Mouse (Mus musculus) midbrain, embryonic 14.5 days (tissue): ENCODE measurements at regions not wholly inside any gene's neighbourhood (a gene's known extent, or its start where the extent isn't known, plus 50 kb on each side); places are given as distances from the start of the nearest gene placed in this dataset.

Experiments
- ATAC-seq: fragments of 200-750 bp; cut with Nextera tagmentation; 2 replicates; pipeline ENCODE4 v1.8.0; 2017; ENCODE audit warnings: moderate number of reproducible peaks, moderate library complexity; ENCODE audit not compliant: low FRiP score, low TSS enrichment
- DNase-seq: peaks from one replicate; pipeline ENCODE4 v3.0.0-alpha.2; 2015
- H3K27ac ChIP-seq: fragments of 300-500 bp; sonication (generic); replicated peaks from 2 replicates; pipeline ENCODE4 v1.5.1; 2014; ENCODE audit warnings: mild to moderate bottlenecking, low read depth, low read length, moderate library complexity
- H3K27me3 ChIP-seq: fragments of 300-500 bp; sonication (generic); 2 replicates; pipeline ENCODE4 v1.6.1; 2014; ENCODE audit warnings: low read length, control low read depth, mixed read lengths; ENCODE audit not compliant: control insufficient read depth, insufficient read depth
- H3K36me3 ChIP-seq: fragments of 300-500 bp; sonication (generic); 2 replicates; pipeline ENCODE4 v1.6.1; 2014; ENCODE audit warnings: low read length, control low read depth; ENCODE audit not compliant: control insufficient read depth, insufficient read depth
- H3K4me1 ChIP-seq: fragments of 300-500 bp; sonication (generic); 2 replicates; pipeline ENCODE4 v1.6.1; 2014; ENCODE audit warnings: mild to moderate bottlenecking, antibody characterized with exemption, low read length, control low read depth; ENCODE audit not compliant: control insufficient read depth, insufficient read depth
- H3K4me2 ChIP-seq: fragments of 300-500 bp; sonication (generic); 2 replicates; pipeline ENCODE4 v1.6.1; 2014; ENCODE audit warnings: mild to moderate bottlenecking, low read length, moderate library complexity
- H3K4me3 ChIP-seq: fragments of 300-500 bp; sonication (generic); replicated peaks from 2 replicates; pipeline ENCODE4 v1.5.1; 2014; ENCODE audit warnings: low read depth, low read length
- H3K9ac ChIP-seq: fragments of 300-500 bp; sonication (generic); replicated peaks from 2 replicates; pipeline ENCODE4 v1.6.1; 2014; ENCODE audit warnings: mild to moderate bottlenecking, low read length, moderate library complexity
- H3K9me3 ChIP-seq: fragments of 300-500 bp; sonication (generic); 2 replicates; pipeline ENCODE4 v1.6.1; 2016; ENCODE audit warnings: low read length, control low read depth, mixed read lengths; ENCODE audit not compliant: control insufficient read depth
- WGBS: fragments of 180-500 bp; shearing (Covaris S2); extraction: QIAGEN DNeasy Blood & Tissue Kit; methylation state at CpG from one replicate; pipeline ENCODE4 v1.1.7; 2014; 5-methylcytosine and 5-hydroxymethylcytosine counted together

- Histone ChIP-seq H3K4me2 (no peak overlapping the region), H3K36me3 (no peaks in the 10 kb centered on the region), H3K4me3 (no peak overlapping the region), H3K4me1 (no peaks in the 10 kb centered on the region), H3K9me3 (no peaks in the 10 kb centered on the region), H3K27ac (no peak overlapping the region), H3K27me3 (no peaks in the 10 kb centered on the region), H3K9ac (no peak overlapping the region)
- DNase-seq (no peak), ATAC-seq (no peak)
- WGBS: 93% methylated on average over 2 of the region's 2 CpGs
Measured at GRCm38 (mm10) chr15:69460581-69461194, 2960.0 kb upstream of the Lrrc6 start.

GRCm38 (mm10) chr15:69457473-69457872 lies 2956.8 kb upstream of the Lrrc6 start:
- peak; percentile 15 for DNase-seq
- no peaks in the 10 kb centered on the region for H3K27me3 ChIP-seq
- no peak overlapping the region for H3K4me3 ChIP-seq
- H3K4me2 ChIP-seq: no peak overlapping the region
- WGBS: 28% methylated on average over 4 of the region's 4 CpGs
- no peaks in the 10 kb centered on the region for H3K4me1 ChIP-seq
- H3K36me3 ChIP-seq: no peaks in the 10 kb centered on the region
- H3K9me3 ChIP-seq: no peaks in the 10 kb centered on the region
- H3K9ac ChIP-seq: no peak overlapping the region
- no peak for ATAC-seq
- H3K27ac ChIP-seq: no peak overlapping the region

- ATAC-seq (no peak), DNase-seq (no peak)
- Histone ChIP-seq H3K9me3 (no peaks in the 10 kb centered on the region), H3K36me3 (no peaks in the 10 kb centered on the region), H3K27ac (no peak overlapping the region), H3K4me1 (no peaks in the 10 kb centered on the region), H3K9ac (no peak overlapping the region), H3K4me3 (no peak overlapping the region), H3K4me2 (no peak overlapping the region), H3K27me3 (no peaks in the 10 kb centered on the region)
- 72% methylated on average over 4 of the region's 4 CpGs for WGBS
Measured at GRCm38 (mm10) chr15:69456191-69456770, 2955.6 kb upstream of the Lrrc6 start.

- Histone ChIP-seq H3K4me1 (no peaks in the 10 kb centered on the region), H3K27ac (no peak overlapping the region)
- no peak for ATAC-seq
Measured at GRCm38 (mm10) chr15:69441008-69441407, 2940.3 kb upstream of the Lrrc6 start.

GRCm38 (mm10) chr15:69413531-69414011 lies 2912.9 kb upstream of the Lrrc6 start:
- WGBS: 97% methylated on average over 1 of the region's 1 CpGs
- Histone ChIP-seq H3K27ac (no peak overlapping the region), H3K36me3 (no peaks in the 10 kb centered on the region), H3K27me3 (no peaks in the 10 kb centered on the region), H3K9me3 (no peaks in the 10 kb centered on the region), H3K4me1 (no peaks in the 10 kb centered on the region), H3K4me3 (no peak overlapping the region), H3K4me2 (no peak overlapping the region), H3K9ac (no peak overlapping the region)
- DNase-seq: no peak
- no peak for ATAC-seq

More at GRCm38 (mm10) chr15:69441008-69441407, 2940.3 kb upstream of the Lrrc6 start:
- Histone ChIP-seq H3K4me2 (no peak overlapping the region), H3K9me3 (no peaks in the 10 kb centered on the region), H3K27me3 (no peaks in the 10 kb centered on the region), H3K9ac (no peak overlapping the region), H3K36me3 (no peaks in the 10 kb centered on the region), H3K4me3 (no peak overlapping the region)
- DNase-seq: no peak
- 85% methylated on average over 3 of the region's 3 CpGs for WGBS

- no peak for DNase-seq
- no peak overlapping the region for H3K4me2 ChIP-seq
- H3K27me3 ChIP-seq: no peaks in the 10 kb centered on the region
- H3K4me3 ChIP-seq: no peak overlapping the region
- H3K4me1 ChIP-seq: no peaks in the 10 kb centered on the region
- no peak overlapping the region for H3K9ac ChIP-seq
- WGBS: 80% methylated on average over 4 of the region's 4 CpGs
- no peak overlapping the region for H3K27ac ChIP-seq
- no peaks in the 10 kb centered on the region for H3K9me3 ChIP-seq
- no peak for ATAC-seq
- no peaks in the 10 kb centered on the region for H3K36me3 ChIP-seq
Measured at GRCm38 (mm10) chr15:69389575-69389974, 2888.9 kb upstream of the Lrrc6 start.

GRCm38 (mm10) chr15:69387466-69387865 lies 2886.8 kb upstream of the Lrrc6 start:
- no peaks in the 10 kb centered on the region for H3K4me1 ChIP-seq
- H3K9ac ChIP-seq: no peak overlapping the region
- H3K36me3 ChIP-seq: no peaks in the 10 kb centered on the region
- ATAC-seq (no peak), DNase-seq (no peak)
- no peaks in the 10 kb centered on the region for H3K27me3 ChIP-seq
- no peaks in the 10 kb centered on the region for H3K9me3 ChIP-seq
- no peak overlapping the region for H3K27ac ChIP-seq
- H3K4me2 ChIP-seq: no peak overlapping the region
- H3K4me3 ChIP-seq: no peak overlapping the region

GRCm38 (mm10) chr15:69365440-69365839 lies 2864.7 kb upstream of the Lrrc6 start:
- Histone ChIP-seq H3K36me3 (no peaks in the 10 kb centered on the region), H3K9me3 (no peaks in the 10 kb centered on the region), H3K27ac (no peak overlapping the region), H3K4me1 (no peaks in the 10 kb centered on the region), H3K4me2 (no peak overlapping the region), H3K4me3 (no peak overlapping the region), H3K9ac (no peak overlapping the region), H3K27me3 (no peaks in the 10 kb centered on the region)
- ATAC-seq (no peak), DNase-seq (no peak)

- DNase-seq (no peak), ATAC-seq (no peak)
- Histone ChIP-seq H3K4me1 (no peaks in the 10 kb centered on the region), H3K27me3 (no peaks in the 10 kb centered on the region), H3K4me3 (no peak overlapping the region), H3K36me3 (no peaks in the 10 kb centered on the region), H3K27ac (no peak overlapping the region), H3K9ac (no peak overlapping the region), H3K4me2 (no peak overlapping the region), H3K9me3 (no peaks in the 10 kb centered on the region)
- WGBS: 70% methylated on average over 7 of the region's 7 CpGs
Measured at GRCm38 (mm10) chr15:69350053-69350739, 2849.5 kb upstream of the Lrrc6 start.
